Mouse (Mus musculus) midbrain, embryonic 10.5 days (tissue): ENCODE data around the gene Fam169b. TPM values are rescaled to one million over a fixed set of nuclear protein-coding genes. Genes with fewer than 3 reads are reported as not detected.

Source experiments
- DNase-seq: peaks from one replicate; pipeline ENCODE4 v3.0.0-alpha.2; 2017; ENCODE audit warnings: low spot score
- H3K27ac ChIP-seq: fragments of 300-500 bp; sonication (generic); replicated peaks from 2 replicates; pipeline ENCODE4 v1.5.1; 2016; ENCODE audit warnings: mild to moderate bottlenecking
- H3K27me3 ChIP-seq: fragments of 300-500 bp; sonication (generic); 2 replicates; pipeline ENCODE4 v1.6.1; 2016; ENCODE audit warnings: low read depth, mild to moderate bottlenecking; ENCODE audit not compliant: poor library complexity, severe bottlenecking
- H3K36me3 ChIP-seq: fragments of 300-500 bp; sonication (generic); 2 replicates; pipeline ENCODE4 v1.6.1; 2016; ENCODE audit warnings: mild to moderate bottlenecking, moderate library complexity
- H3K4me1 ChIP-seq: fragments of 300-500 bp; sonication (generic); 2 replicates; pipeline ENCODE4 v1.6.1; 2016
- H3K4me3 ChIP-seq: fragments of 300-500 bp; sonication (generic); 2 replicates; pipeline ENCODE4 v1.5.1; 2016; ENCODE audit warnings: mild to moderate bottlenecking, moderate library complexity
- H3K9me3 ChIP-seq: fragments of 300-500 bp; sonication (generic); replicated peaks from 2 replicates; pipeline ENCODE4 v1.6.1; 2016; ENCODE audit warnings: mild to moderate bottlenecking
- WGBS: fragments of 180-500 bp; shearing (Covaris S2); methylation state at CpG from one replicate; pipeline ENCODE4 v1.1.7; 2016; 5-methylcytosine and 5-hydroxymethylcytosine counted together
- polyA plus RNA-seq: library from polyadenylated mRNA; unstranded; fragments of >200 nt; fragmentation: Nextera tagmentation; extraction: Ambion mirVana; gene quantifications from 2 replicates; pipeline ENCODE4 v1.2.1, GENCODE M21; 2016

Gene Fam169b
- polyA plus RNA-seq, 1 experiment from 2014 or later = 0.30 TPM

DNA sequence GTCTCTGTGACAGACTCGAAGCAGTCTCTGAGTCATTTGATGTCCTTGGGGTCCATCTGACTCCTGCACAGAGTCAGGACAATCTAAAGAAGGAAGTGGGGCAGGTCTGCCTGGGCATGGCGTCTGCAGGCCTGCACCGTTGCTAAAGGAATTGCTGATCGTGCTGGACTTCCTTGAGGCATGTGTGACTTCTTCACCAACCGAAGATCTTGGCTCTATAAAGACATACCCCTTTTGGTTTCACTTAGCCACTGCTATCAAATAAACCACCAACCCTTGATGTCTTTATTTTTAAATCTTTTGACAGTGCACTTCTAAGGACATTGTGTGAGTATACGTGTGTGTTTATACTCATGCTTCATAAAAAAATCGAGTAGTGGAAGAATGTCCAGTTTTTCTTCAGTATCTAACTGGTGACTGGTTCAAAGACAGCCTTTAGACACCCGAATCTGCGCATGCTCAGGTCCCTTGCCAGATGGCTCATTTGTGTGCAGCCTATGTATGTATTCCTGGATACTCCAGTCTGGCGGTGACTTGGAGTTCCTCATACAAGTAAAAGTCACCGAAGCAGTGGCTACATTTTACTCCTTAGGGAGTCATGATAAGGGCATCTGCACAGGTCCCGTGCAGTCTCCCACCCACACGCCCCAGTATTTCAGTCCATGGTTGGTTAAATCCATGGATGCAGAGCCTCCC is 24.9 kb downstream of the Fam169b start:
- no peaks in the 10 kb centered on the region for H3K27me3 ChIP-seq
- DNase-seq = no peak
- H3K4me1 ChIP-seq = peaks cover 8% of the 10 kb centered on the region; the same call in 1 of the 2 replicates
- H3K9me3 ChIP-seq = no peaks in the 10 kb centered on the region
- no peak overlapping the region for H3K27ac ChIP-seq
- 92% methylated on average over 13 of the region's 13 CpGs for WGBS
- H3K36me3 ChIP-seq = no peaks in the 10 kb centered on the region
- H3K4me3 ChIP-seq = no peak overlapping the region

DNA sequence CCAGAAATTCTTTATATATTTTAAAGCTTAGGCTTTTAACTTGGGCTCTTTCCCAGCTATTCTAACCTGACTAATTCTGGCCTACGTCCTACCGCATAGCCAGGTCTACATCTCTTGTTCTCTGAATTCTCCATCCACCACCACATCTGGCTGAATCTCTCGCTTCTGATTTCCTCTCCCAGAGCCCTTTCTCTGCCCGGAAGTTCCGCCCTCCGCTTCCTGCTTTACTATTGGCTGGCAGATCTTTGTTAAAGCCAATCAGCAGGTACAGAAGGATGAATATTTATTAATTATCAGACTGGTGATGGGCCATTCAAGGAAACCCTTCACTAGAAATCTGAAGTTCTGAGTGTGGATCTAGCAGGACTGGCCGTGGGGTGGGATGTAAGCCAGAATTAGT is 27.5 kb downstream of the Fam169b start:
- no peaks in the 10 kb centered on the region for H3K9me3 ChIP-seq
- H3K27ac ChIP-seq = no peak overlapping the region
- no peaks in the 10 kb centered on the region for H3K36me3 ChIP-seq
- DNase-seq = peak; percentile 26
- no peaks in the 10 kb centered on the region for H3K27me3 ChIP-seq
- 81% methylated on average over 7 of the region's 7 CpGs for WGBS
- no peak overlapping the region for H3K4me3 ChIP-seq
- peaks cover 12% of the 10 kb centered on the region; the same call in 1 of the 2 replicates for H3K4me1 ChIP-seq

DNA sequence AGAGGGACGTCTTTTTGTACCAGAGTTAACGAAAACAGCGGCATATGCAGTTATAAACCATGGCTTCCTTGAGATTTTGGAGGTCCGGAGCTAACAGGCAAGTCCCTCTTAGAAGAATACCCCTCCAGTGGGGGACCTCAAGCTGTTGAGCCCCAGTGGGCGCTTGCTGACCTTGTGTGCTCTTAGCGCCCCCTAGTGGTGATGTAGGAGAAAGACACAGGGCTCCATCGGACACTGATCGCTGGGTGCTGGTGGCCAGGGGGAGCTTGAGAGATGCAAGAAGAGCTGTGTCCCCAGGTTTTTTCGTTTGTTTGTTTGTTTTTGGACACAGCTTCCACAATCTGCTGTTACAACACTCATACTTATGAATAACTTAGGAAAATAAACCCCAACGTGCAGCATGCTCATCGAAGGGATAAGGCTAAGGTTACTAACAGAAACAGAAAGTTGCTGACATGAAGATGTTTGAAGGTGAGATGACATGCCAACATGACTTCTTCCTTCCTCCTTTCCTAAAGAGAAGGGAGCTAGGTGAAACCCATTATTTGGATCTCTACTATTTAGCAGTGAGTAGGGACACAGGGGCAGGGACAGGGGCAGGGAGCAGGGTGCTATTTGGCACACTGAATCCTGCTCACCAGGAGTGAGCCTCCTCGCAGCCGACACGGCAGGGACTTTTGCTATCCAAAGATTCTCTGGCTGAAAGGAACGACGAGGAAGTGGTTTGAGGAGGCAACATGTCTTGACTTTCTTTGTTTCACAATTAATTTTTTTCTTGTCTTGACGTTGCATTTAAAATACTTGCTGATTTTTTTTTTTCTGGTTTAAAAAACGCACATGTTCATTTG is 29.2 kb downstream of the Fam169b start:
- Histone ChIP-seq H3K27ac (no peak overlapping the region), H3K36me3 (no peaks in the 10 kb centered on the region), H3K4me3 (no peak overlapping the region), H3K27me3 (no peaks in the 10 kb centered on the region), H3K4me1 (peaks cover 14% of the 10 kb centered on the region; the same call in 1 of the 2 replicates), H3K9me3 (no peaks in the 10 kb centered on the region)
- peak; percentile 73 for DNase-seq
- WGBS = 33% methylated on average over 18 of the region's 18 CpGs

DNA sequence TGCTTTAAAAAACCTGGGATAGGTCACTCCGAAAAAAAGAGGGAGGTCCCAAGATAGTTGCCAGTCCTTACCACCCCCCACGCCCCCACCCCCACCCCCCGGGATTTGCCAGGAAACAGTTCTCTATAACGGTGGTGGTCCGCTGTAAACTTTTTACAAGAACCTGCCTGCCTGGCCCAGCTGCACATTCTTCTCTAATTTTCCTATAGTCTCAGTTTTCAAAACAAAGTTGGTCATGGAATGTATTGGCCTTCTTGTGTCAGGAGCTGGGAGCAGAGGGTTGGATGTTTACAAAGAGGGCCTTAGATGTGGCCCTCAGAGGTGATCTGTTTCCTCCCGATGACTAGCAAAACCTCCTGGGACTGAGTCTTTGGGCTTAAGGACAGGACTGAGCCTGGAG is 30.0 kb downstream of the Fam169b start:
- 70% methylated on average over 6 of the region's 6 CpGs for WGBS

DNA sequence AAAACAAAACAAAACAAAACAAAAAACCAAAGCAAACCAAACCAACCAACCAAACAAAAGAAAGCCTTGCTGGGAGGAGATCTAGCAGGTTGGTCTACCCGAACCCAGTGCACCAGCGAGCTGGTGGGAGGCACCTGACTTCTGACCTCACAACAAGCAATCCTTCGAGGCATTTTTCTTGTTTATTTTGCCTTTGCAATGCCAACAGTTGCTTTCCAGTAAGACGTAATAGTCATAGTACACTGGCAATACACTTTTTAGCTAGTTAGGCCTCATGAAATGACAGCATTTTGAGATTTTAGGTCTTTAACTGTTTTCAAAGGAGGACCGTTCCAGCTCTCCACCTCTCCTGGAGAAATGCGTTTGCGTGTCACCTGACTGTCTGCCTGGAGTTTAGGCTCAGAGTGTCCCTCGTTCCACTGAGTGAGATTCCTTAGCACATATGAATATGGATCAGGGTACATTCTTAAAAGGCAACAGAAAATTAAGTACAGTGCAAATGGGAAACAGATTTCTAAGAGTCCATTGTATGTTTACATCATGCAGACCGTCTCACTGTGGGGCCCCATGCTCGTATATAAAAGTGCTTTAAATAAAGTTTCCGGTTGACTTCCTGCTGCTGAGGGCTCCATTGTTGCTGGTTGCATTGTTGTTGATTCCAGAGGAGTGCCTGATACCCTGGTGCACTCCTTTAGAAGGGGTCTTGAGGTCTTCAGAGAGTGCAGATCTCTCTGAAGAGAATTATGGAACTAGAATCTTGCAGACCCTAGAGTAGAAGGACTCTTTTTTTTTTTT is 32.3 kb downstream of the Fam169b start:
- no peak for DNase-seq
- 69% methylated on average over 11 of the region's 11 CpGs for WGBS
- no peaks in the 10 kb centered on the region for H3K36me3 ChIP-seq
- H3K9me3 ChIP-seq = no peaks in the 10 kb centered on the region
- no peaks in the 10 kb centered on the region for H3K27me3 ChIP-seq
- no peak overlapping the region for H3K27ac ChIP-seq
- H3K4me3 ChIP-seq = no peak overlapping the region
- H3K4me1 ChIP-seq = peaks cover 14% of the 10 kb centered on the region; the same call in 1 of the 2 replicates

More for the DNA sequence above, 30.0 kb downstream of the Fam169b start:
- no peak for DNase-seq
- Histone ChIP-seq H3K9me3 (no peaks in the 10 kb centered on the region), H3K36me3 (no peaks in the 10 kb centered on the region), H3K4me3 (no peak overlapping the region), H3K4me1 (peaks cover 14% of the 10 kb centered on the region; the same call in 1 of the 2 replicates), H3K27ac (no peak overlapping the region), H3K27me3 (no peaks in the 10 kb centered on the region)

DNA sequence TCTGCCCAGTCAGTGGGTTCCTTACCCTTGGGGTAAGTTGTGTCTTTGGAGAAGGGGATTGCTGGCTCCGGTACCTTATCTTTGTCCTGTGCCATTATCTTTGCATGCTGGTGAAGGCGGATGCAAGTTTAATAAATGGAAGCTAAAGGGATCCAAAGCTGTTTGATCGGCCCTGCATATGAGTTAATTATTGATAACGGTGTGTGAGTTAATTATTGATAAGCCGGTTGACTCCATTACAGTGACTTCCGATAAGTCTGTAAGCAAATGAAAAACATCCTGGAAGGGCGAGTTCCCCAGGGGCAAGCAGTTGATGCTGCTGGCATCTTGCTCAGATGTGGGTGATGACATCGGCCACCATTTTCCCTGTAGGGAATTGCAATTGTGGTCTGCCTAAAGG is 33.1 kb downstream of the Fam169b start:
- WGBS = 95% methylated on average over 8 of the region's 8 CpGs
- H3K4me1 ChIP-seq = peaks cover 14% of the 10 kb centered on the region; the same call in 1 of the 2 replicates
- no peak overlapping the region for H3K27ac ChIP-seq
- DNase-seq = no peak
- H3K9me3 ChIP-seq = no peaks in the 10 kb centered on the region
- H3K36me3 ChIP-seq = no peaks in the 10 kb centered on the region
- H3K27me3 ChIP-seq = no peaks in the 10 kb centered on the region
- H3K4me3 ChIP-seq = no peak overlapping the region

DNA sequence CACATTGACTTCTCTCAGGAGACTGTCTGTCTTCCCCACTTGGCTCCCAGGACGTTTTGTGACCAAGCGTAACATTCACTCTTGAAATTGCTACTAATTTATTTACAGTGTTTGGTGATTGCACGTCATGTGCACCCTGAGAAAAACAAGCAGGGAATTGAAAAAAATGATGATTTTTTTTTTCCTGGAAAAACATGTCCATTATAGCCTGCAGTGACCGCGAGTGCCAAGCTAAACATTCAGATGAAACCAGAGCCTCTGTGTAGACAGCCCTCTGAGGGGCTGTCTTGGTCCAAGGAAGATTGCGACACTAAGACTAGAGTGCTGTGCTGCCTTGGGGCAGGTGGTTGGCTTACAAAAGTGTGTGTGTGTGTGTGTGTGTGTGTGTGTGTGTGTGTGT is 37.8 kb downstream of the Fam169b start:
- 85% methylated on average over 6 of the region's 6 CpGs for WGBS
- no peak overlapping the region for H3K4me3 ChIP-seq
- H3K27me3 ChIP-seq = no peaks in the 10 kb centered on the region
- peaks cover 5% of the 10 kb centered on the region; the same call in 1 of the 2 replicates for H3K4me1 ChIP-seq
- no peaks in the 10 kb centered on the region for H3K36me3 ChIP-seq
- no peak overlapping the region for H3K27ac ChIP-seq
- no peaks in the 10 kb centered on the region for H3K9me3 ChIP-seq
- no peak for DNase-seq

DNA sequence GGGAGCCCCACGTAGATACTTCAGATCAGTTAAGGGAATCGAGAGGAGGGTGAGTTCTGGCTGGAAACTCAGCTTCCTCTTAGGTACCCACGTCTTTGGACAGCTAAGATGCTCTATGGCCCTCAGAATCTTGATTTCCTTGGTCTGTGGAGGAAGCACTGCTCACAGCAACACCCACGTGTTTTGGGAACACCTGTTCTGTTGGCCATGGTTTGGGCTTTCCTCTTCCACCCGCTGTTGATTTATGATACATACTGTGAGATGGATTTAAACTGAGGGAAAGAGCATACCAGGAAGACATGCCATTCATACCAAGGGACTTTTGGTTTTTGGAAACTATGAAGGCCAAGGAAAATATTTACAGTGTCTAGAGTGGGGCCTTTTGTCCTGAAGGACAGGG is 38.8 kb downstream of the Fam169b start:
- 88% methylated on average over 5 of the region's 5 CpGs for WGBS
- H3K4me1 ChIP-seq = peaks cover 5% of the 10 kb centered on the region; the same call in 1 of the 2 replicates
- no peaks in the 10 kb centered on the region for H3K9me3 ChIP-seq
- H3K27me3 ChIP-seq = no peaks in the 10 kb centered on the region
- no peak overlapping the region for H3K27ac ChIP-seq
- no peaks in the 10 kb centered on the region for H3K36me3 ChIP-seq
- no peak for DNase-seq
- H3K4me3 ChIP-seq = no peak overlapping the region

DNA sequence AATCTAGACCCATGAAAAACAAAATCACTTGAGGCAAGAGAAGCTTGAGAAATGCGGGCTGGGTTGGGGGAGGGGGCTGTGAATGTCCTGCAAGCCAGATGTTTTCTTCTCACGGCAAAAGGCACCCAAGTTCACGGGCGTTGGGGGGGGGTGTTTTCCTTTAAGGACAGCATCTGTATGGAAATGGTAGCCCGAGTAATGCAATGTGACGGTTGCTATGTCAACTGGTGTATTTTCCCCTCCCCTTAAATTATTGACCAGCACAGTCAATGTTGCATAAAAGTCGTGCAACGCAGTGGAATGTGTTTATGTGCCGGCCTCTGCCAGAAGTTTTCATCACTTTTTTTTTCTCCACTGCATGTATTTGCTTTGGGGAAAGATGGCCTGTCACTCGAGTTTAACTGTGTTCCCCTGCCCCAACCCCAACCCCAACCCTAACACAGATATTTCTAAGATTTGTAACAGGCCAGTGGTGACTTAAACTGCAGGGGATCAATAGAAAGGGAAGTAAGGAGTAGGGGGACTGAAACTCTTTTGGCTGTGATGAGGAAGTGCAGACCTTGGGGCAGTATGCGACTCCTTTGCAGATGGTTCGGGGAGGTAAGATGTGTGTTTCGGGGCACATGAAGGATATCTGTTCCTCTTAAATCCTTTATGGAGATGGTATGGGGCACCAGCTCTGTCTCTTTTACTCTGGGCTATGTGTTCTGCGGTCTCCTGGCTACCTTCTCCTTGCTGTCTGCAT is 39.6 kb downstream of the Fam169b start:
- Histone ChIP-seq H3K27ac (no peak overlapping the region), H3K4me3 (no peak overlapping the region), H3K36me3 (no peaks in the 10 kb centered on the region), H3K9me3 (no peaks in the 10 kb centered on the region), H3K27me3 (no peaks in the 10 kb centered on the region), H3K4me1 (peaks cover 5% of the 10 kb centered on the region; the same call in 1 of the 2 replicates)
- WGBS = 85% methylated on average over 14 of the region's 14 CpGs
- DNase-seq = no peak

DNA sequence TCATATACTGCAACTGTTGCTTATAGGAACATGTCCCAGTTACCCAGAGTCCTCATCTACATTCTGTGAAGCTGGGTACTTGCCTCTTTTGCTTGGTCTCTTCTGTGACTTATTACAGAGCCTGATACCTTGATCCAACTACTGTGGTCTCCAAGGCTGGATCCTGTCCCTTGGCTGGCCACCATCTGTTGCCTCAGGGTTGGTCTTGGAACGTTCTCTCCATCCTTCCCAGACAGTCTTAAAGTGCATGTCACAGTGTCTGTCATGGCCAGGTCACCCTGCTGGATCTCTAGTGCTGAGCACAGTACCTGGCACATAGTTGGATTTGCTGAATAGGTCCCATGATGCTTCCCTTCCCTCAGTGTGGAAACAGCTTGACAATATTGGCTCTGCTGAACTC is 40.6 kb downstream of the Fam169b start:
- no peaks in the 10 kb centered on the region for H3K9me3 ChIP-seq
- no peaks in the 10 kb centered on the region for H3K27me3 ChIP-seq
- H3K27ac ChIP-seq = no peak overlapping the region
- WGBS = 76% methylated on average over 1 of the region's 1 CpGs
- H3K36me3 ChIP-seq = no peaks in the 10 kb centered on the region
- H3K4me1 ChIP-seq = peaks cover 5% of the 10 kb centered on the region; the same call in 1 of the 2 replicates
- H3K4me3 ChIP-seq = no peak overlapping the region
- DNase-seq = no peak

DNA sequence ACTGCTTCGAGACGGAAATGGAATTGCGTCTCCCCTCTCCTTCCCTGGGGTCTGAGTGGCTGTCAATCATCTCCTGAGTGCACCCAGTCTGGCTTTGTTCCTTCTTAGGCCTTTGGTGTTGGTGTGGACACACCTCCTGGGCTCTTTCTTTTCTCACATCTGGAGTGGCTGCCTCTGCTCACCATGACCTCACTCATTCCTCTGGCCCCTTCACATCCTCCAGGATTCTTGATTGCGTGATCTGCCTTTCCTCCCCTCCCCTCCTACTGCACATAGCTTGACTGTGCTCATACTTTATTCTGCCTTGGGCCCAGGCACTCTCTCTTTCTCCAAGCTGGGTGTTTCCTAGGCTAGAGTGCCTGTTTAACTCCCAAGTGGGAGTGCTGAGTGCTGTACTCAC is 41.4 kb downstream of the Fam169b start:
- no peak for DNase-seq
- Histone ChIP-seq H3K9me3 (no peaks in the 10 kb centered on the region), H3K27me3 (no peaks in the 10 kb centered on the region), H3K27ac (no peak overlapping the region), H3K4me3 (no peak overlapping the region), H3K36me3 (no peaks in the 10 kb centered on the region), H3K4me1 (peaks cover 5% of the 10 kb centered on the region; the same call in 1 of the 2 replicates)
- 89% methylated on average over 4 of the region's 4 CpGs for whole genome bisulfite sequencing
